Mouse (Mus musculus) hindbrain, embryonic 16.5 days (tissue): ENCODE measurements around the gene Exoc4. TPM values are rescaled to one million over a fixed set of nuclear protein-coding genes. Genes with fewer than 3 reads are reported as not detected.

Experiments used
- ATAC-seq: fragments of 200-750 bp; cut with Nextera tagmentation; 2 replicates; pipeline ENCODE4 v1.8.0; 2017; ENCODE audit warnings: moderate TSS enrichment, moderate library complexity
- H3K27ac ChIP-seq: fragments of 300-500 bp; sonication (generic); 2 replicates; pipeline ENCODE4 v1.5.1; 2014; ENCODE audit warnings: low read depth, mild to moderate bottlenecking, control low read depth, low read length, moderate library complexity
- H3K27me3 ChIP-seq: fragments of 300-500 bp; sonication (generic); replicated peaks from 2 replicates; pipeline ENCODE4 v1.6.1; 2014; ENCODE audit warnings: low read length; ENCODE audit not compliant: control insufficient read depth, insufficient read depth
- H3K36me3 ChIP-seq: fragments of 300-500 bp; sonication (generic); 2 replicates; pipeline ENCODE4 v1.6.1; 2014; ENCODE audit warnings: mild to moderate bottlenecking, low read length, moderate library complexity, mixed read lengths; ENCODE audit not compliant: control insufficient read depth, insufficient read depth
- H3K4me1 ChIP-seq: fragments of 300-500 bp; sonication (generic); 2 replicates; pipeline ENCODE4 v1.6.1; 2014; ENCODE audit warnings: low read depth, low read length; ENCODE audit not compliant: control insufficient read depth, insufficient read depth
- H3K4me2 ChIP-seq: fragments of 300-500 bp; sonication (generic); 2 replicates; pipeline ENCODE4 v1.6.1; 2014; ENCODE audit warnings: mild to moderate bottlenecking, low read length, control low read depth, moderate library complexity
- H3K4me3 ChIP-seq: fragments of 300-500 bp; sonication (generic); 2 replicates; pipeline ENCODE4 v1.5.1; 2014; ENCODE audit warnings: mild to moderate bottlenecking, low read length, control low read depth, moderate library complexity
- H3K9ac ChIP-seq: fragments of 300-500 bp; sonication (generic); 2 replicates; pipeline ENCODE4 v1.6.1; 2014; ENCODE audit warnings: low read depth, mild to moderate bottlenecking, control low read depth, low read length, moderate library complexity
- H3K9me3 ChIP-seq: fragments of 300-500 bp; sonication (generic); 2 replicates; pipeline ENCODE4 v1.6.1; 2014; ENCODE audit warnings: mild to moderate bottlenecking, low read length, moderate library complexity; ENCODE audit not compliant: control insufficient read depth
- WGBS: fragments of 180-500 bp; shearing (Covaris S2); extraction: QIAGEN DNeasy Blood & Tissue Kit; methylation state at CpG from one replicate; pipeline ENCODE4 v1.1.7; 2014; 5-methylcytosine and 5-hydroxymethylcytosine counted together
- polyA plus RNA-seq: library from polyadenylated mRNA; unstranded; fragments of >200 nt; fragmentation: Nextera tagmentation; extraction: Ambion mirVana; gene quantifications from 2 replicates; pipeline ENCODE4 v1.2.1, GENCODE M21; 2015

Gene Exoc4
- polyA plus RNA-seq, 1 experiment from 2014 or later: 46.0 TPM

GRCm38 (mm10) chr6:33946911-33947489 lies 698.1 kb downstream of the Exoc4 start:
- WGBS: 79% methylated on average over 2 of the region's 2 CpGs
- no peaks in the 10 kb centered on the region; the same call in 1 of the 2 replicates for H3K4me1 ChIP-seq

GRCm38 (mm10) chr6:33950113-33950512 lies 701.2 kb downstream of the Exoc4 start:
- WGBS: 90% methylated on average over 2 of the region's 2 CpGs
- no peaks in the 10 kb centered on the region for H3K27me3 ChIP-seq
- no peak for ATAC-seq
- no peak overlapping the region for H3K9ac ChIP-seq
- no peaks in the 10 kb centered on the region for H3K9me3 ChIP-seq
- no peaks in the 10 kb centered on the region for H3K36me3 ChIP-seq
- no peak overlapping the region for H3K4me3 ChIP-seq
- no peak overlapping the region for H3K4me2 ChIP-seq
- H3K27ac ChIP-seq: no peak overlapping the region
- no peaks in the 10 kb centered on the region; the same call in 1 of the 2 replicates for H3K4me1 ChIP-seq

More at GRCm38 (mm10) chr6:33946911-33947489, 698.1 kb downstream of the Exoc4 start:
- Histone ChIP-seq H3K27ac (no peak overlapping the region; the same call in 1 of the 2 replicates), H3K27me3 (no peaks in the 10 kb centered on the region), H3K4me2 (no peak overlapping the region), H3K9me3 (no peaks in the 10 kb centered on the region), H3K9ac (no peak overlapping the region), H3K4me3 (no peak overlapping the region), H3K36me3 (no peaks in the 10 kb centered on the region)
- peak; percentile 73 for ATAC-seq

DNA sequence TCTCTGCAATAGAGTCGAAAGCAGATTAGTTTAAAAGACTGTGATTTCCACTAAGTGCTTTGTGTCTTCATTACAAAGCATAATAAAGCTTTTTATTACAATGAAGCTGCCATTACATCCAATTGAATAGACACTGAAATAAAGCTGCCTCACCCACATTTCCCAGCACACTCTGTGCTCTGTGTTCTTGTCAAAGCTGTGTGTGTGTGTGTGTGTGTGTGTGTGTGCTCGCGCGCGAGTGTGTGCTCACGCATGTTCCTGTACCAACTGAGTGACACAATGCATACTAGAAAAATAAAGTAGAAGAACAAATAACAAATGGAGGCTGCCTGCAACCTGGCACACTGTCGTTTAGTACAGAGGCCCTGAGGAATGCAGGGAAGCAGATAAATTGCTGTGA lies 706.6 kb downstream of the Exoc4 start:
- WGBS: 58% methylated on average over 7 of the region's 7 CpGs
- 0 out of 2 replicates have a peak, but pooled peaks have one; percentile 11 for ATAC-seq
- no peak overlapping the region for H3K9ac ChIP-seq
- H3K4me2 ChIP-seq: no peak overlapping the region
- no peaks in the 10 kb centered on the region for H3K27me3 ChIP-seq
- no peak overlapping the region for H3K4me3 ChIP-seq
- H3K27ac ChIP-seq: no peak overlapping the region
- H3K4me1 ChIP-seq: no peaks in the 10 kb centered on the region
- no peaks in the 10 kb centered on the region for H3K9me3 ChIP-seq
- no peaks in the 10 kb centered on the region for H3K36me3 ChIP-seq

GRCm38 (mm10) chr6:33958281-33958680 lies 709.4 kb downstream of the Exoc4 start:
- H3K27me3 ChIP-seq: no peaks in the 10 kb centered on the region
- WGBS: 52% methylated on average over 3 of the region's 3 CpGs
- H3K9me3 ChIP-seq: no peaks in the 10 kb centered on the region
- no peak overlapping the region for H3K9ac ChIP-seq
- no peak overlapping the region for H3K27ac ChIP-seq
- H3K4me1 ChIP-seq: 0 out of 2 replicates have a peak, but pooled peaks cover 4% of the 10 kb centered on the region
- H3K4me2 ChIP-seq: no peak overlapping the region
- ATAC-seq: no peak
- no peaks in the 10 kb centered on the region for H3K36me3 ChIP-seq
- no peak overlapping the region for H3K4me3 ChIP-seq

DNA sequence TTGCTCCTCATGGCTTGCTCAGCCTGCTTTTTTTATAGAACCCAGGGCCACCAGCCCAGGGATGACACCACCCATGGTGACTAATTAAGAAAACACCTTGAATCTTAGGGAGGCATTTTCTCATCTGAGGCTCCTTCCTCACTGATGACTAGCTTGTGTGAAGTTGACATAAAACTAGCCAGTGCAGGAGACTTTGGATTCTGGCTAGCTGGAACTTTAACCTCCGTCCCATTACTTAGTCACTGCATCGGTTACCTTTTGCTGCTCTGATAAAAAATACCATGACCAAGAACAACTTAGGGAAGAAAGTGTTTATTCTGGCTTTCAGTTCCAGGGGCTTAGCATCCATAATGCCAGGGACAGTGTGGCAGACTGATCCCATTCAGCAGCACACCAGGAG lies 711.9 kb downstream of the Exoc4 start:
- WGBS: 93% methylated on average over 2 of the region's 2 CpGs

DNA sequence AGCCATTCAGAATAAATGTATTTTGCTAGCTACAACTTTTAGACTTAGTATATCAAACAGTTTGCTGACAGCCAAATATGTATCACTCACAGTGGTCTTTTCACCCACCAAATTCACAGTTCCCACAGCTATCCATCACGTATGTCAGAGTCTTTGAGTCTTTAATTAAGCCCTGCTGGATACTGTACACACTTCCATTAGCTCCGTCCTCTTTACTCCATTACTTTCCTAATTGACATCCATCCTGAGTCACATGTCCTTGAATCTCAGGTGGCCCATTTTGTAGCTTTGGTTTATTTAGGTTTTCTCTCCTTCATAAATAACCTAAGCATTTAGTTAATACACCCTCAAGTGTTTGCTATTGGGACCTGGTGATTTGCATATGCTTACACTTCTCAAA lies 714.2 kb downstream of the Exoc4 start:
- Histone ChIP-seq H3K27me3 (no peaks in the 10 kb centered on the region), H3K9me3 (no peaks in the 10 kb centered on the region), H3K36me3 (no peaks in the 10 kb centered on the region), H3K4me3 (no peak overlapping the region), H3K27ac (no peak overlapping the region), H3K4me1 (0 out of 2 replicates have a peak, but pooled peaks cover 4% of the 10 kb centered on the region), H3K9ac (no peak overlapping the region), H3K4me2 (no peak overlapping the region)
- ATAC-seq: no peak
- 43% methylated on average over 2 of the region's 2 CpGs for WGBS

More for the DNA sequence above, 711.9 kb downstream of the Exoc4 start:
- 0 out of 2 replicates have a peak, but pooled peaks cover 4% of the 10 kb centered on the region for H3K4me1 ChIP-seq
- H3K4me2 ChIP-seq: no peak overlapping the region
- no peak overlapping the region for H3K27ac ChIP-seq
- no peak overlapping the region for H3K4me3 ChIP-seq
- no peak overlapping the region for H3K9ac ChIP-seq
- H3K27me3 ChIP-seq: no peaks in the 10 kb centered on the region
- ATAC-seq: no peak
- no peaks in the 10 kb centered on the region for H3K36me3 ChIP-seq
- H3K9me3 ChIP-seq: no peaks in the 10 kb centered on the region

DNA sequence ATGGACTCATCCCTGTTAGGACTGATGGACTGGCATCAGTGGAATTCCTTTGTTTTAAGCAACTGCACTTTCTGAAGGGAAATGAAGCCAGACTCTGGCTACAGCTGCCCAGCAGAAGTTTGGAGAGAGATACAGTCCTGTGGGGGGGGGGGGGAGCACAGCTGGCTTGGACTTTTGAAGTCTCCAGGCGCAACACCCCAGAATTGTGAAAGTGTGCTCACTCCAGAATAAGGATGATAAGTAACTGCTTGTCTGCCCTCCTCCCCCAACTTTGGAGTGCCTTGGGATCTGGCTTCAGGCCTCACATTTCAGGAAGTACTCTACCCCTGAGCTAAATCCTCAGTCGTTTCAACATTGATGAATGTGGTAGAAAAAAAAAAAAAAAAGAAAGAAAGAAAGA lies 716.7 kb downstream of the Exoc4 start:
- no peak for ATAC-seq
- 56% methylated on average over 2 of the region's 2 CpGs for WGBS
- H3K9ac ChIP-seq: no peak overlapping the region
- no peaks in the 10 kb centered on the region for H3K9me3 ChIP-seq
- H3K27ac ChIP-seq: no peak overlapping the region
- H3K36me3 ChIP-seq: no peaks in the 10 kb centered on the region
- no peaks in the 10 kb centered on the region for H3K27me3 ChIP-seq
- no peak overlapping the region for H3K4me2 ChIP-seq
- H3K4me1 ChIP-seq: 0 out of 2 replicates have a peak, but pooled peaks cover 4% of the 10 kb centered on the region
- no peak overlapping the region for H3K4me3 ChIP-seq

DNA sequence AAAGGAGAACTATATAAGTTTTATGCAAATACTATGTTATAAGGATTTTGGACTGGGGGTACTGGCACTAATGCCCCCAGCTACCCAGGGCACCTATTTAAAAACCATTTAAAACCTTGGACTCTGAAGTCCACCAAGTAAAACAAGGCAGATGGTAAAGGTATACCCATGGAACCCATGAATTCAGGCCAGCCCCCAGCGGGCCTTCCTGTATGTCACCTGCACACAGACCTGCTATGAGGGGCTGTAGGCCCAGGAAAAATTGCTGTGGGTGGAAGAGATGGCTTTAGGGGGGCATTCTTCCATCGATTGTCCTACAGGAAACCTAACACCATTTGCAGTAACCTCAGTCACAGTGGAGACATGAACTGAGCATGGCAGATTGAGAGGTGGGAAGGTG lies 719.9 kb downstream of the Exoc4 start:
- WGBS: 87% methylated on average over 2 of the region's 2 CpGs
- H3K4me1 ChIP-seq: no peaks in the 10 kb centered on the region
- no peak overlapping the region for H3K27ac ChIP-seq
- H3K27me3 ChIP-seq: no peaks in the 10 kb centered on the region
- no peaks in the 10 kb centered on the region for H3K9me3 ChIP-seq
- H3K36me3 ChIP-seq: no peaks in the 10 kb centered on the region
- ATAC-seq: no peak
- no peak overlapping the region for H3K9ac ChIP-seq
- no peak overlapping the region for H3K4me2 ChIP-seq
- H3K4me3 ChIP-seq: no peak overlapping the region

DNA sequence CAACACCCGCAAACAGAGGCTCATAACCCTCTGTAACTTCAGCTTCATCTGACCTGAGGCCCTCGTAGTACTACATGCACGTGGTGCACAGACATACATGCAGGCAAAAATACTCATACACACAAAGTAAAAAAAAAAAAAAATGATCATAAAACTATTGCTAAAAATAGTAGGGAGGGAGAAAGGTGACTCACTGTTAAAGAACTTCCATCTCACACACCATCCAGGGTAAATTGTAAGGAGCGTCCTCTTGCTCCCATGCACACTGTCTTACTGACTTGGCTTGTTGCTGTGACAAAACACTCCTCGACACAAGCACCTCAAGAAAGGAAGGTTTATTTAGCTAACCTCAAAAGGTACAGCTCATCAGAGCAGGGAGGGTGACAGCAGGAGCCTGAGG lies 723.9 kb downstream of the Exoc4 start:
- ATAC-seq: no peak
- no peak overlapping the region for H3K27ac ChIP-seq
- H3K4me3 ChIP-seq: no peak overlapping the region
- 94% methylated on average over 5 of the region's 5 CpGs for WGBS
- no peak overlapping the region for H3K4me2 ChIP-seq
- no peaks in the 10 kb centered on the region for H3K36me3 ChIP-seq
- no peak overlapping the region for H3K9ac ChIP-seq
- no peaks in the 10 kb centered on the region for H3K27me3 ChIP-seq
- no peaks in the 10 kb centered on the region for H3K9me3 ChIP-seq
- H3K4me1 ChIP-seq: peaks cover 9% of the 10 kb centered on the region; the same call in 1 of the 2 replicates
